Mouse (Mus musculus): ENCODE results near the gene Eps8l1. TPM values are rescaled to one million over a fixed set of nuclear protein-coding genes. Genes with fewer than 3 reads are reported as not detected.

Eps8l1 gene
- polyA plus RNA-seq, 1 experiment from 2014 or later = 17.6 TPM

- Histone ChIP-seq H3K9me3 (replicated peaks) (no peaks in the 10 kb centered on the region), H3K4me1 (peaks cover 18% of the 10 kb centered on the region), H3K27ac (replicated peaks) (no peak overlapping the region), H3K27me3 (peaks cover 7% of the 10 kb centered on the region; the same call in 1 of the 2 replicates), H3K9ac (0 out of 2 replicates have a peak overlapping the region, but pooled peaks have one; percentile 1), H3K36me3 (peaks cover 39% of the 10 kb centered on the region), H3K4me2 (replicated peaks) (no peak overlapping the region), H3K4me3 (replicated peaks) (no peak overlapping the region)
- ATAC-seq (ENCODE audit: insufficient number of reproducible peaks, low FRiP score, low TSS enrichment, low read depth) = no peak
- 30% methylated on average over 6 of the region's 6 CpGs for WGBS
These were observed 19.2 kb downstream of the Eps8l1 start for GRCm38 (mm10) chr7:4479674-4480073.

- no peaks in the 10 kb centered on the region for H3K9me3 ChIP-seq (replicated peaks)
- H3K36me3 ChIP-seq = peaks cover 60% of the 10 kb centered on the region
- peaks cover 17% of the 10 kb centered on the region for H3K4me1 ChIP-seq
- H3K27me3 ChIP-seq = no peaks in the 10 kb centered on the region
- H3K4me3 ChIP-seq (replicated peaks) = no peak overlapping the region
- no peak overlapping the region for H3K9ac ChIP-seq
- no peak overlapping the region for H3K4me2 ChIP-seq (replicated peaks)
- H3K27ac ChIP-seq (replicated peaks) = no peak overlapping the region
- WGBS = 86% methylated on average over 12 of the region's 12 CpGs
- ATAC-seq (ENCODE audit: insufficient number of reproducible peaks, low FRiP score, low TSS enrichment, low read depth) = no peak
These were observed 21.8 kb downstream of the Eps8l1 start for GRCm38 (mm10) chr7:4482281-4482680.

- peaks cover 68% of the 10 kb centered on the region for H3K36me3 ChIP-seq
- 0 out of 2 replicates have a peak overlapping the region, but pooled peaks have one; percentile 8 for H3K27ac ChIP-seq (replicated peaks)
- no peak overlapping the region for H3K9ac ChIP-seq
- no peak overlapping the region for H3K4me3 ChIP-seq (replicated peaks)
- H3K27me3 ChIP-seq = no peaks in the 10 kb centered on the region
- no peak for ATAC-seq (ENCODE audit: insufficient number of reproducible peaks, low FRiP score, low TSS enrichment, low read depth)
- WGBS = 81% methylated on average over 6 of the region's 6 CpGs
- 0 out of 2 replicates have a peak, but pooled peaks cover 13% of the 10 kb centered on the region for H3K4me1 ChIP-seq
- no peaks in the 10 kb centered on the region for H3K9me3 ChIP-seq (replicated peaks)
- H3K4me2 ChIP-seq (replicated peaks) = no peak overlapping the region
These were observed 30.8 kb downstream of the Eps8l1 start for GRCm38 (mm10) chr7:4491308-4491707.

- peaks cover 70% of the 10 kb centered on the region for H3K36me3 ChIP-seq
- ATAC-seq (ENCODE audit: insufficient number of reproducible peaks, low FRiP score, low TSS enrichment, low read depth) = no peak; the same call in 1 of the 2 replicates
- 81% methylated on average over 13 of the region's 13 CpGs for WGBS
- no peaks in the 10 kb centered on the region for H3K27me3 ChIP-seq
- no peaks in the 10 kb centered on the region for H3K9me3 ChIP-seq (replicated peaks)
- H3K27ac ChIP-seq (replicated peaks) = no peak overlapping the region
- H3K4me1 ChIP-seq = peaks cover 14% of the 10 kb centered on the region; the same call in 1 of the 2 replicates
- no peak overlapping the region for H3K4me3 ChIP-seq (replicated peaks)
- H3K4me2 ChIP-seq (replicated peaks) = no peak overlapping the region
- H3K9ac ChIP-seq = no peak overlapping the region
These were observed 32.1 kb downstream of the Eps8l1 start for GRCm38 (mm10) chr7:4492284-4493224.

- ATAC-seq (ENCODE audit: insufficient number of reproducible peaks, low FRiP score, low TSS enrichment, low read depth) = no peak
- Histone ChIP-seq H3K4me1 (peaks cover 28% of the 10 kb centered on the region), H3K4me3 (replicated peaks) (no peak overlapping the region), H3K9me3 (replicated peaks) (no peaks in the 10 kb centered on the region), H3K36me3 (peaks cover 58% of the 10 kb centered on the region), H3K27me3 (no peaks in the 10 kb centered on the region), H3K4me2 (replicated peaks) (no peak overlapping the region), H3K27ac (replicated peaks) (no peak overlapping the region), H3K9ac (no peak overlapping the region)
- WGBS = 68% methylated on average over 1 of the region's 1 CpGs
These were observed 33.5 kb downstream of the Eps8l1 start for GRCm38 (mm10) chr7:4493991-4494390.

GRCm38 (mm10) chr7:4496468-4496867 lies 36.0 kb downstream of the Eps8l1 start:
- 93% methylated on average over 3 of the region's 3 CpGs for WGBS
- Histone ChIP-seq H3K4me3 (replicated peaks) (no peak overlapping the region), H3K9me3 (replicated peaks) (no peaks in the 10 kb centered on the region), H3K36me3 (peaks cover 43% of the 10 kb centered on the region), H3K27ac (replicated peaks) (no peak overlapping the region), H3K27me3 (no peaks in the 10 kb centered on the region), H3K4me1 (peaks cover 42% of the 10 kb centered on the region), H3K4me2 (replicated peaks) (no peak overlapping the region), H3K9ac (no peak overlapping the region)
- ATAC-seq (ENCODE audit: insufficient number of reproducible peaks, low FRiP score, low TSS enrichment, low read depth) = no peak

GRCm38 (mm10) chr7:4497271-4497903 lies 36.9 kb downstream of the Eps8l1 start:
- ATAC-seq (ENCODE audit: insufficient number of reproducible peaks, low FRiP score, low TSS enrichment, low read depth) = no peak
- Histone ChIP-seq H3K4me3 (replicated peaks) (no peak overlapping the region), H3K4me2 (replicated peaks) (no peak overlapping the region), H3K36me3 (peaks cover 43% of the 10 kb centered on the region), H3K27ac (replicated peaks) (no peak overlapping the region), H3K4me1 (peaks cover 43% of the 10 kb centered on the region), H3K9me3 (replicated peaks) (no peaks in the 10 kb centered on the region), H3K9ac (no peak overlapping the region), H3K27me3 (no peaks in the 10 kb centered on the region)
- 87% methylated on average over 9 of the region's 9 CpGs for WGBS

- peaks cover 35% of the 10 kb centered on the region for H3K36me3 ChIP-seq
- WGBS = 15% methylated on average over 9 of the region's 9 CpGs
- H3K9ac ChIP-seq = 0 out of 2 replicates have a peak overlapping the region, but pooled peaks have one; percentile 1
- no peak overlapping the region for H3K27ac ChIP-seq (replicated peaks)
- H3K27me3 ChIP-seq = no peaks in the 10 kb centered on the region
- peak overlapping the region; percentile 27 for H3K4me2 ChIP-seq (replicated peaks)
- 0 out of 2 replicates have a peak, but pooled peaks have one; percentile 7 for ATAC-seq (ENCODE audit: insufficient number of reproducible peaks, low FRiP score, low TSS enrichment, low read depth)
- peaks cover 41% of the 10 kb centered on the region for H3K4me1 ChIP-seq
- H3K9me3 ChIP-seq (replicated peaks) = no peaks in the 10 kb centered on the region
- H3K4me3 ChIP-seq (replicated peaks) = 0 out of 2 replicates have a peak overlapping the region, but pooled peaks have one; percentile 2
These were observed 37.8 kb downstream of the Eps8l1 start for GRCm38 (mm10) chr7:4498251-4498650.

GRCm38 (mm10) chr7:4499034-4499433 lies 38.6 kb downstream of the Eps8l1 start:
- ATAC-seq (ENCODE audit: insufficient number of reproducible peaks, low FRiP score, low TSS enrichment, low read depth) = no peak
- Histone ChIP-seq H3K9ac (peak overlapping the region; percentile 9; the same call in 1 of the 2 replicates), H3K36me3 (peaks cover 30% of the 10 kb centered on the region), H3K27ac (replicated peaks) (no peak overlapping the region), H3K4me1 (peaks cover 41% of the 10 kb centered on the region), H3K4me2 (replicated peaks) (peak overlapping the region; percentile 72), H3K4me3 (replicated peaks) (no peak overlapping the region), H3K9me3 (replicated peaks) (no peaks in the 10 kb centered on the region), H3K27me3 (no peaks in the 10 kb centered on the region)
- 88% methylated on average over 4 of the region's 4 CpGs for whole genome bisulfite sequencing

GRCm38 (mm10) chr7:4500892-4501471 lies 40.5 kb downstream of the Eps8l1 start:
- peak overlapping the region; percentile 85 for H3K4me3 ChIP-seq (replicated peaks)
- H3K27ac ChIP-seq (replicated peaks) = peak overlapping the region; percentile 88
- H3K9ac ChIP-seq = peak overlapping the region; percentile 98
- peaks cover 41% of the 10 kb centered on the region for H3K4me1 ChIP-seq
- peak overlapping the region; percentile 72 for H3K4me2 ChIP-seq (replicated peaks)
- WGBS = under 1% methylated on average over 40 of the region's 52 CpGs
- H3K27me3 ChIP-seq = no peaks in the 10 kb centered on the region
- peak; percentile 41 for ATAC-seq (ENCODE audit: insufficient number of reproducible peaks, low FRiP score, low TSS enrichment, low read depth)
- no peaks in the 10 kb centered on the region for H3K9me3 ChIP-seq (replicated peaks)
- H3K36me3 ChIP-seq = peaks cover 12% of the 10 kb centered on the region
